Mouse (Mus musculus): ENCODE results near the gene Mis18bp1. TPM values are rescaled to one million over a fixed set of nuclear protein-coding genes. Genes with fewer than 3 reads are reported as not detected.

Gene Mis18bp1
- 6.2 and 7.9 TPM in 2 replicates for polyA plus RNA-seq (2012; rRNA removed)

DNA sequence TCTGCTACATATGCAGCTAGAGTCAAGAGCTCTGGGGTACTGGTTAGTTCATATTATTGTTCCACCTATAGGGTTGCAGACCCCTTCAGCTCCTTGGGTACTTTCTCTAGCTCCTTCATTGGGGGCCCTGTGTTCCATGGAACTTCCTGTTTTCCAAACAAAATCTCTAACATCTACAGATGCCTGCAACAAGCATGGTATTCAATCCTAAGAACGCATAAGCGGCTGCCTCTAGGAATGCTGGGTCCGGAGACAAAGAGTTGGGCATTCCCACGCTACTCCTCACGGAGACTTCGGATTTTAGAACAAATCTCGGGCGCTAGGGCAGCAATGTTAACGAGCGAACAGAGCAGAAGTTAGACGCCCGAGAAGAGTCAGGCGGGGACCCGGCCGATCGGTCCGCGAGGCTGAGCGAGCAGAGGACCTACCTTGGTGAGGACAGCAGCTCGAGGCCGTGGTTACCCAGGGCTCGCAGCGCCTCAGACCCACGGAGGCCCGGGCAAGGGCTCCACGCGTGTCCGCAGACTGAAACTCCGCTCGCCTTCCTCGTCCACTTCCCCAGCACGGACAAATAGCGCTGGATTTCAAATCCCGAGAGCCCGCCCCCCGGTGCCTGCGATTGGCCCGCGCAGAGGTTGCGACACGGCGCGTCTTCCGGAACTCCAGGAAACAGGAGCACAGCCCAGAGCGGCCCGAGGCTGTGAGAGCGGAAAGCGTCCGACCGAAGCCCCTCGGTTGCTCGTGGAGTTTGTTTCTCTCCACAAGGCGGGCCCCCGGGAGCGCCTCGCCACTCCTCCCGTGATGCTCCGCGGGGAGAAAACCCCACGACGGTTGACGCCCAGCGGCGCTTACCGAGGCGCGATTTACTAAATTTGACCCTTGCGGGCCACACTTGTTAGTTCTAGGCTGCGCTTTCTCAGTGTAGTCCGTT lies at the start of gene Mis18bp1:
Gene Mis18bp1 (minus strand): TSS at position 584 of the 931 bp plus-strand sequence.

Other genes with a start within 250 kb of the Mis18bp1 start
- gene Klhl28, start 207.1 kb downstream of the Mis18bp1 start, polyA plus RNA-seq (2012; rRNA removed), result 1.8 TPM in 2 replicates
- 4.3 TPM in 2 replicates for gene Togaram1, start 206.8 kb downstream of the Mis18bp1 start, polyA plus RNA-seq (2012; rRNA removed)
- 10.3 and 11.1 TPM in 2 replicates for gene Prpf39, start 136.3 kb downstream of the Mis18bp1 start, polyA plus RNA-seq (2012; rRNA removed)
- gene Fkbp3, start 98.6 kb downstream of the Mis18bp1 start, polyA plus RNA-seq (2012; rRNA removed), result 54.8 and 56.5 TPM in 2 replicates
- gene Fancm, start 97.0 kb downstream of the Mis18bp1 start, polyA plus RNA-seq (2012; rRNA removed), result 1.8 TPM in 2 replicates
- gene Wdr20rt, start 52.9 kb upstream of the Mis18bp1 start, polyA plus RNA-seq (2012; rRNA removed), result not detected in 2 replicates

Data from liver, embryonic 18 days (tissue).